Mouse (Mus musculus): ENCODE measurements around the gene Slc44a4. TPM values are rescaled to one million over a fixed set of nuclear protein-coding genes. Genes with fewer than 3 reads are reported as not detected.
"Not testable (repeated sequence)": the region's sequence is repeated elsewhere in the genome, so short reads cannot be mapped to it uniquely, and the experiment has no call there.

The Slc44a4 gene
- total RNA-seq, 2 experiments from 2014 or later = not detected

GRCm38 (mm10) chr17:34957966-34958365 lies 43.7 kb downstream of the Slc44a4 start:
- ATAC-seq (replicated peaks; ENCODE audit: low FRiP score, poor library complexity, severe bottlenecking) = not testable (repeated sequence)

- peak; percentile 42 for ATAC-seq (replicated peaks; ENCODE audit: low FRiP score, poor library complexity, severe bottlenecking)
Measured at GRCm38 (mm10) chr17:34958734-34959129, 44.5 kb downstream of the Slc44a4 start.

GRCm38 (mm10) chr17:34959130-34959778 lies 45.0 kb downstream of the Slc44a4 start, which contains the start of gene Hspa1b:
Gene Hspa1b (minus strand): TSS chr17:34959238.
- peak; percentile 97 for ATAC-seq (replicated peaks; ENCODE audit: low FRiP score, poor library complexity, severe bottlenecking)

GRCm38 (mm10) chr17:34959881-34960515 lies 45.7 kb downstream of the Slc44a4 start:
- no peak for ATAC-seq (replicated peaks; ENCODE audit: low FRiP score, poor library complexity, severe bottlenecking)

GRCm38 (mm10) chr17:34960702-34961493 lies 46.6 kb downstream of the Slc44a4 start:
- ATAC-seq (replicated peaks; ENCODE audit: low FRiP score, poor library complexity, severe bottlenecking) = no peak

- no peak for ATAC-seq (replicated peaks; ENCODE audit: low FRiP score, poor library complexity, severe bottlenecking)
Measured at GRCm38 (mm10) chr17:34962125-34962524, 47.9 kb downstream of the Slc44a4 start.

GRCm38 (mm10) chr17:34962841-34963240 lies 48.6 kb downstream of the Slc44a4 start:
- no peak for ATAC-seq (replicated peaks; ENCODE audit: low FRiP score, poor library complexity, severe bottlenecking)

- no peak for ATAC-seq (replicated peaks; ENCODE audit: low FRiP score, poor library complexity, severe bottlenecking)
Measured at GRCm38 (mm10) chr17:34964640-34965049, 50.4 kb downstream of the Slc44a4 start.

- ATAC-seq (replicated peaks; ENCODE audit: low FRiP score, poor library complexity, severe bottlenecking) = no peak
Measured at GRCm38 (mm10) chr17:34965627-34966026, 51.4 kb downstream of the Slc44a4 start.

- not testable (repeated sequence) for ATAC-seq (replicated peaks; ENCODE audit: low FRiP score, poor library complexity, severe bottlenecking)
Measured at GRCm38 (mm10) chr17:34969822-34970221, 55.6 kb downstream of the Slc44a4 start, which contains the start of gene Gm20481. Gene Gm20481 (plus strand): TSS chr17:34969912.

- not testable (repeated sequence) for ATAC-seq (replicated peaks; ENCODE audit: low FRiP score, poor library complexity, severe bottlenecking)
Measured at GRCm38 (mm10) chr17:34970850-34971249, 56.6 kb downstream of the Slc44a4 start.

- peak; percentile 38 for ATAC-seq (replicated peaks; ENCODE audit: low FRiP score, poor library complexity, severe bottlenecking)
Measured at GRCm38 (mm10) chr17:34971694-34972068, 57.4 kb downstream of the Slc44a4 start.

GRCm38 (mm10) chr17:34972069-34972749 lies 57.9 kb downstream of the Slc44a4 start, which contains the start of the genes Hspa1a and Hspa1l:
Gene Hspa1a (minus strand): TSS chr17:34972156.
Gene Hspa1l (plus strand): TSS chr17:34972703.
- peak; percentile 98 for ATAC-seq (replicated peaks; ENCODE audit: low FRiP score, poor library complexity, severe bottlenecking)

- ATAC-seq (replicated peaks; ENCODE audit: low FRiP score, poor library complexity, severe bottlenecking) = no peak
Measured at GRCm38 (mm10) chr17:34975581-34976492, 61.6 kb downstream of the Slc44a4 start.

- ATAC-seq (replicated peaks; ENCODE audit: low FRiP score, poor library complexity, severe bottlenecking) = no peak
Measured at GRCm38 (mm10) chr17:34977000-34977399, 62.7 kb downstream of the Slc44a4 start.

GRCm38 (mm10) chr17:34978239-34978638 lies 64.0 kb downstream of the Slc44a4 start:
- no peak for ATAC-seq (replicated peaks; ENCODE audit: low FRiP score, poor library complexity, severe bottlenecking)

GRCm38 (mm10) chr17:34979631-34980030 lies 65.4 kb downstream of the Slc44a4 start:
- ATAC-seq (replicated peaks; ENCODE audit: low FRiP score, poor library complexity, severe bottlenecking) = no peak
